Mouse (Mus musculus) CH12.LX (cell line): ENCODE measurements around the gene Cipc. TPM values are rescaled to one million over a fixed set of nuclear protein-coding genes. Genes with fewer than 3 reads are reported as not detected.

Source experiments
- DNase-seq: peaks from one replicate; pipeline ENCODE4 v3.0.0-alpha.2; 2013; ENCODE audit errors: extremely low read depth
- H3K27ac ChIP-seq: 2 replicates; pipeline ENCODE4 v1.5.1; 2012; ENCODE audit warnings: low read depth, mild to moderate bottlenecking, control low read depth, moderate library complexity; ENCODE audit not compliant: insufficient read depth
- H3K27me3 ChIP-seq: replicated peaks from 2 replicates; pipeline ENCODE3; 2012; ENCODE audit warnings: inconsistent platforms
- H3K36me3 ChIP-seq, 2 experiments: replicated peaks in 1 of 2; 2 replicates each; pipeline versions ENCODE3 to v1.6.1; 2012; ENCODE audit warnings: inconsistent platforms in 1 of 2, low read length in 1 of 2, mild to moderate bottlenecking in 1 of 2, mixed read lengths in 1 of 2, moderate library complexity in 1 of 2; ENCODE audit not compliant: control insufficient read depth in 1 of 2, insufficient read depth in 1 of 2
- H3K4me1 ChIP-seq, 2 experiments: 2 replicates each; pipeline ENCODE4 v1.6.1; 2012; ENCODE audit warnings: inconsistent platforms in 1 of 2, moderate library complexity in 1 of 2; ENCODE audit not compliant: insufficient read depth in 2 of 2, control insufficient read depth in 1 of 2
- H3K4me2 ChIP-seq: 2 replicates; pipeline ENCODE4 v1.6.1; 2012; ENCODE audit warnings: low read depth, mild to moderate bottlenecking, control low read depth; ENCODE audit not compliant: poor library complexity, insufficient read depth, severe bottlenecking
- H3K4me3 ChIP-seq, 3 experiments: fragments of 150-350 bp in 1 of 3; sonication (generic) in 1 of 3; replicated peaks in 1 of 3; 2 replicates each; pipeline versions ENCODE3 to v1.5.1; 2011 to 2012; ENCODE audit warnings: low read depth in 2 of 3, low read length in 2 of 3, mild to moderate bottlenecking in 2 of 3, moderate library complexity in 2 of 3, control low read depth in 1 of 3, improper control_type of control experiment in 1 of 3, inconsistent platforms in 1 of 3, mixed read lengths in 1 of 3; ENCODE audit not compliant: poor library complexity in 1 of 3
- H3K79me2 ChIP-seq: replicated peaks from 2 replicates; pipeline ENCODE4 v1.6.1; 2012; ENCODE audit warnings: mild to moderate bottlenecking, moderate library complexity; ENCODE audit not compliant: control insufficient read depth, poor library complexity, insufficient read depth, severe bottlenecking; ENCODE audit errors: extremely low read depth
- H3K9ac ChIP-seq: 2 replicates; pipeline ENCODE4 v1.6.1; 2012; ENCODE audit warnings: low read depth, mild to moderate bottlenecking, control low read depth, moderate library complexity; ENCODE audit not compliant: insufficient read depth
- H3K9me3 ChIP-seq: replicated peaks from 2 replicates; pipeline ENCODE3; 2012; ENCODE audit warnings: low read length, inconsistent platforms, mixed read lengths
- CHD1 ChIP-seq: IDR thresholded peaks from 2 replicates; pipeline ENCODE4 v1.6.1; 2012; ENCODE audit warnings: low read depth, low read length, improper control_type of control experiment, inconsistent platforms
- CHD2 ChIP-seq: IDR thresholded peaks from 2 replicates; pipeline ENCODE4 v1.6.1; 2011; ENCODE audit warnings: low read length, improper control_type of control experiment
- CTCF ChIP-seq, 2 experiments: IDR thresholded peaks in 1 of 2; conservative IDR thresholded peaks in 1 of 2; 2 replicates each; pipeline ENCODE4 v1.5.1; 2011 to 2012; ENCODE audit warnings: low read depth in 2 of 2, low read length in 2 of 2, improper control_type of control experiment in 1 of 2, inconsistent platforms in 1 of 2, mild to moderate bottlenecking in 1 of 2, moderate library complexity in 1 of 2
- E2F4 ChIP-seq: IDR thresholded peaks from 2 replicates; pipeline ENCODE4 v1.6.1; 2011; ENCODE audit warnings: low read depth, low read length, improper control_type of control experiment; ENCODE audit not compliant: insufficient replicate concordance
- ELF1 ChIP-seq: IDR thresholded peaks from 2 replicates; pipeline ENCODE4 v1.6.1; 2014; ENCODE audit warnings: low read depth, mild to moderate bottlenecking, inconsistent platforms, low read length, improper control_type of control experiment
- EP300 ChIP-seq: IDR thresholded peaks from 2 replicates; pipeline ENCODE4 v1.6.1; 2011; ENCODE audit warnings: low read length, improper control_type of control experiment
- ETS1 ChIP-seq: conservative IDR thresholded peaks from 2 replicates; pipeline ENCODE4 v1.6.1; 2012; ENCODE audit warnings: low read depth, mild to moderate bottlenecking, inconsistent platforms, low read length, improper control_type of control experiment, moderate library complexity
- GABPA ChIP-seq: IDR thresholded peaks from 2 replicates; pipeline ENCODE4 v1.6.1; 2012; ENCODE audit warnings: low read depth, low read length, improper control_type of control experiment, inconsistent platforms; ENCODE audit not compliant: insufficient replicate concordance
- KAT2A ChIP-seq: IDR thresholded peaks from 2 replicates; pipeline ENCODE4 v1.6.1; 2012; ENCODE audit warnings: low read length, improper control_type of control experiment, inconsistent platforms; ENCODE audit not compliant: insufficient replicate concordance
- MAFK ChIP-seq: IDR thresholded peaks from 2 replicates; pipeline ENCODE4 v1.6.1; 2011; ENCODE audit warnings: low read length, improper control_type of control experiment; ENCODE audit not compliant: insufficient replicate concordance
- MEF2A ChIP-seq: IDR thresholded peaks from 2 replicates; pipeline ENCODE4 v1.6.1; 2014; ENCODE audit warnings: low read depth, mild to moderate bottlenecking, inconsistent platforms, low read length, improper control_type of control experiment, borderline replicate concordance
- MXI1 ChIP-seq: IDR thresholded peaks from 2 replicates; pipeline ENCODE4 v1.6.1; 2011; ENCODE audit warnings: mild to moderate bottlenecking, low read depth, low read length, improper control_type of control experiment
- PAX5 ChIP-seq: IDR thresholded peaks from 2 replicates; pipeline ENCODE4 v1.6.1; 2012; ENCODE audit warnings: low read length, inconsistent platforms, mixed read lengths
- POLR2A ChIP-seq: IDR thresholded peaks from 2 replicates; pipeline ENCODE4 v1.6.1; 2011; ENCODE audit warnings: low read depth, mild to moderate bottlenecking, improper control_type of control experiment, low read length
- POLR2AphosphoS2 ChIP-seq: IDR thresholded peaks from 2 replicates; pipeline ENCODE4 v1.6.1; 2011; ENCODE audit warnings: low read depth, low read length, improper control_type of control experiment
- RAD21 ChIP-seq: IDR thresholded peaks from 2 replicates; pipeline ENCODE4 v1.6.1; 2011; ENCODE audit warnings: low read depth, mild to moderate bottlenecking, low read length, improper control_type of control experiment, moderate library complexity
- TBP ChIP-seq: conservative IDR thresholded peaks from 2 replicates; pipeline ENCODE4 v1.6.1; 2011; ENCODE audit warnings: low read depth, low read length, improper control_type of control experiment
- TCF12 ChIP-seq: IDR thresholded peaks from 2 replicates; pipeline ENCODE4 v1.6.1; 2014; ENCODE audit warnings: low read depth, mild to moderate bottlenecking, inconsistent platforms, low read length, improper control_type of control experiment
- USF2 ChIP-seq: conservative IDR thresholded peaks from 2 replicates; pipeline ENCODE4 v1.6.1; 2011; ENCODE audit warnings: low read depth, low read length, improper control_type of control experiment
- ZKSCAN1 ChIP-seq: IDR thresholded peaks from 2 replicates; pipeline ENCODE4 v1.6.1; 2012; ENCODE audit warnings: low read depth, inconsistent platforms, low read length, improper control_type of control experiment, borderline replicate concordance
- dilution Hi-C: fragments of 300-500 bp; cut with MboI; formaldehyde crosslinking; loops from 2 replicates; pipeline ENCODE4 v1.14.3; 2020; ENCODE audit warnings: low sequenced_read_pairs; ENCODE audit not compliant: extremely low pct_unique_long_range_greater_than_20kb, extremely low pct_ligation_motif_present
- in situ Hi-C: fragments of 300-500 bp; cut with MboI; formaldehyde crosslinking; loops from 3 replicates; pipeline ENCODE4 v1.14.3; 2019; ENCODE audit warnings: low sequenced_read_pairs, low pct_ligation_motif_present, low pct_unique_long_range_greater_than_20kb, mixed read lengths
- polyA plus RNA-seq: library from polyadenylated mRNA; unstranded; fragments of >175 nt; gene quantifications from 2 replicates; pipeline ENCODE4 v1.2.1, GENCODE M21; 2012; ENCODE audit warnings: low read depth; ENCODE audit not compliant: insufficient read length
- total RNA-seq, 2 experiments: library from RNA; depleted of rRNA; stranded (reverse); fragments of 300-350 nt in 1 of 2; fragments of >200 nt in 1 of 2; gene quantifications; 2 replicates each; pipeline ENCODE4 v1.2.3; 2012 to 2014

Cipc gene
- total and polyA plus RNA-seq, 3 experiments, result 15.7 to 20.5 (median 18.7) TPM

DNA sequence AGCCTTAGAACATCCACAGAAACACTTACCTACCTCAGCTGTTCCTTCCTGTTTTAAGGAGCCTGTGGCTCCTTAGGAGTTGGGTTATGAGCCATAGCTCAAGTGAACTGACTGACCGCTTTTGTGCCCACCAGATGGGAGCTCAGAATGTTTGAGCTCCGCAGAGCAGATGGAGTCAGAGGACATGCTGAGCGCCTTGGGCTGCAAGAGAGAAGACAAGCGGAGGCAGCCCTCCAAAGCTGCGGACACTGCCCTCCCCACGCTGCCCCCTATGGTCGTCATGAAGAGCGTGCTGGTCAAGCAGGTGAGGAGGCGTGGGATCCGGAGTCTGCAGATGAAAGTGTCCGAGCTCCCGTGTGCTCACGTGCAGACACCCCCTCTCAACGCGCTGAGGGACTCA is 13.3 kb downstream of the Cipc start:
- H3K9me3 ChIP-seq, result no peaks in the 10 kb centered on the region
- peaks cover 0 to 4% of the 10 kb centered on the region in 2 experiments; a peak in 1 of 4 replicates for H3K4me1 ChIP-seq
- H3K27ac ChIP-seq, result no peak overlapping the region
- no peak overlapping the region for H3K4me3 ChIP-seq
- no peak overlapping the region for H3K4me2 ChIP-seq
- no peaks in the 10 kb centered on the region for H3K27me3 ChIP-seq
- dilution Hi-C loops, result no loop called here
- DNase-seq, result no peak
- no peak for TF ChIP-seq E2F4
- no peak for TF ChIP-seq TBP
- no peak for TF ChIP-seq POLR2A
- no peak for TF ChIP-seq MXI1
- TF ChIP-seq USF2, result no peak
- TF ChIP-seq GABPA, result no peak
- TF ChIP-seq POLR2AphosphoS2, result no peak
- no peak for TF ChIP-seq MAFK
- TF ChIP-seq EP300, result no peak
- TF ChIP-seq ELF1, result no peak
- TF ChIP-seq TCF12, result no peak
- no peak for TF ChIP-seq CHD2
- TF ChIP-seq ETS1, result no peak
- no peak for TF ChIP-seq MEF2A
- TF ChIP-seq RAD21, result no peak
- no peak for TF ChIP-seq ZKSCAN1
- no peaks in the 10 kb centered on the region for H3K79me2 ChIP-seq
- in situ Hi-C loops, result no loop called here
- H3K9ac ChIP-seq, result no peak overlapping the region
- peaks cover 61 to 93% of the 10 kb centered on the region in 2 experiments for H3K36me3 ChIP-seq

DNA sequence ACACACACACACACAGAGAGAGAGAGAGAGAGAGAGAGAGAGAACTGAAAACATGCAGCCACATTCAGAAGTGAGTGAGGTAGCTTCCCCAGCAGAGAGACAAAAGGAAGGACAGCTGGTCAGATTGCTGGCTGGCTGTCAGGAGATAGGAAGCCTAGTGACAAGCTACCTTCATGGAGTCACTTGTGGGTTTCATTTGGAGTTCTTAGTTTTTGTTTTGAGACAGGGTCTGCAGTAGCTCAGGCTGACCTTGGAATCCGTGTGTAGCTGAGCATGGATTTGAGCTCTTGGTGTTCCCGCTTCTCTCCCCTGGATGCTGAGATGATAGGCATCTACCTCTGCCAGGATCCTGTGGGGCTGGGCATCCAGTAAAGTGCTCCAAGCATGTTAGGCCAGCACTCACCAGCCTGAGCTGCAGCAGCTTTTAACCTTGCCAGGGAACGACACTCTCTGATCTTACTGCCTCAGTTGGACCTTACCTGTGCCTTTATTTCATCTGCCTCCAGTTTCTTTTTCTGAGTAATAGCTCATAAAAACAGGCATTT is 14.0 kb downstream of the Cipc start:
- TF ChIP-seq CHD1, result no peak
- TF ChIP-seq RAD21, result no peak
- TF ChIP-seq CTCF (conservative IDR thresholded peaks at IDR 0.05 in 1 of 2, IDR thresholded peaks at IDR 0.05 in 1 of 2; ENCODE audit: low read depth in 2 of 2, low read length in 2 of 2), result no peak
- no peak for TF ChIP-seq PAX5
- no peak for TF ChIP-seq E2F4
- no peak for TF ChIP-seq KAT2A
- Histone ChIP-seq H3K4me3 (no peak overlapping the region), H3K9ac (no peak overlapping the region), H3K36me3 (peaks cover 54 to 91% of the 10 kb centered on the region in 2 experiments), H3K27me3 (no peaks in the 10 kb centered on the region), H3K4me2 (no peak overlapping the region), H3K9me3 (no peaks in the 10 kb centered on the region), H3K79me2 (no peaks in the 10 kb centered on the region), H3K27ac (no peak overlapping the region), H3K4me1 (peaks cover 0 to under 1% of the 10 kb centered on the region in 2 experiments; a peak in 1 of 4 replicates)
- in situ Hi-C loops (no loop called here), dilution Hi-C loops (no loop called here)
- DNase-seq, result no peak
